Mouse (Mus musculus): ENCODE data around the gene Fam163a.

DNA sequence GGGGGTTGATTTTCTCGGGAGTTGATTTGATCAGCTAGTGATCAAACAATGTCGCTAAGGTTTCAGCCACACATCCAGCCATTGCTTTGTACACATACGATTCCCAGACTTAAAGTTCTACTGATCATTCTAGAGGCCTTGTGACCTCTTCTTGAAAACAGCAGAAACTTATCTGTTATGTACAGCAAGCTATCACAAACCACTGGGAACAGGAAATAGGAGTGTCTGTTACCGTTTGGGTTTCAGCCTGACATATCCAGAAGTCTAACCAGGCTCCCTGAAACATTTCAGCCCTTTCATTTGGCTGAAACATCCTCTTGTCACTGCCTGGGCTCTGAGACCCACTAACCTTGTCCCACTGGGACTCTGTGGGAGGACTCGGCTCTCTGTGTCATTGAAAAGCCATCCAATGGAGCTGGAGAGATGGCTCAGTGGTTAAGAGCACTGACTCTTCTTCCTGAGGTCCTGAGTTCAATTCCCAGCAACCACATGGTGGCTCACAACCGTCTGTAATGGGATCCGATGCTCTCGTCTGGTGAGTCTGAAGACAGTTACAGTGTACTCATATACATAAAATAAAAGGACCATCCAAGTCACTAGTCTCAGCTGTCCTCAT, 90.8 kb downstream of the Fam163a start:
- no peak for TF ChIP-seq CTCF (IDR thresholded peaks at IDR 0.05)
- TF ChIP-seq EP300 (IDR thresholded peaks at IDR 0.05) = no peak
